Mouse (Mus musculus) neutrophil, adult 5-6 weeks (primary cell): ENCODE results near the gene Lnp1. TPM values are rescaled to one million over a fixed set of nuclear protein-coding genes. Genes with fewer than 3 reads are reported as not detected.
"Not testable (repeated sequence)": the region's sequence is repeated elsewhere in the genome, so short reads cannot be mapped to it uniquely, and the experiment has no call there.

Experiments
- ATAC-seq: fragments of 151-379, 151-347 bp; 2 replicates; pipeline ENCODE4 v1.8.0; 2017; ENCODE audit warnings: mild to moderate bottlenecking, moderate TSS enrichment; ENCODE audit not compliant: insufficient number of reproducible peaks, poor library complexity, low FRiP score, severe bottlenecking; ENCODE audit errors: extremely low read depth
- total RNA-seq: library from RNA; stranded (forward); fragments of 200-1000 nt; gene quantifications from 2 replicates; pipeline ENCODE4 v1.2.3, GENCODE M21; 2017

The Lnp1 gene
- total RNA-seq = not detected in 2 replicates

DNA sequence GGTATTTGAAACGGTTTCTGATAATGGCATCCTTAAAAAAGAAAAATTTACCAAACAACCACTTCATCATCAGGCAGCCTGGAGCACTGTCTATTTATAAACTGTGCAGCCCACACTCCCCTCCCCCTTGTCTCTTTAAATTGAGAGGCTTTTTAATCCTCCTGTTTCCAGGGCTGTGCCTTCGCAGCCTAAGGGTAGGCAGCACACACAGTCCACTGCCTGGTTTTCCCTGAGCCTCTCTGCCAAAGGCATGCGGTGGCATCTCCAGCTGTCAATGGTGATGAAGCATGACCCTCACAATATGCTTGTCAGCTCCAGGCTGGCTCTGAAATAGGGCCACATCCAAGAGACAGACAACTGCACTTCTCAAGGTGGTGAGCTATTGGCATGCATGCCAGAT, at the start of gene Lnp1:
Gene Lnp1 (minus strand): TSS at position 39 of the 400 bp plus-strand sequence.
- no peak for ATAC-seq

GRCm38 (mm10) chr16:56974646-56975045, 46.8 kb upstream of the Lnp1 start:
- ATAC-seq = no peak

DNA sequence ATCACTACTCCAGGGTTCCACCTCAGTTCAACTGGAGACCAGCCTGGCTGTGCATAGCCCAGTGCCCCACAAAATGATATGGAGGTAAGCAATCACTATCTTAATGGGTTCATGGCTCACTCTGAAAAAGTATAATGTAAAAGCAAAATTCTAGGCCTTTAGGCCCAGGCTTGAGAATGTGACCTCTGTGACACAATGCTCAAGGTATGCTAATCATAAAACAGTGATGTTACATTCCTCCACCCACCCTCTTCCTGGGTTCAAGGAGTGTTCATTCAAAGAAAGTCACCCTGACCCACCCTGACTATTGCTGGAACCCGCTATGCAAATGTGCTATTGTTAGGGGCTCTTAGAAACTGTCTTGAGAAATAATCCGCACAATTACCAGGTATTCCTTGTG, 30.4 kb upstream of the Lnp1 start:
- ATAC-seq = not testable (repeated sequence)

DNA sequence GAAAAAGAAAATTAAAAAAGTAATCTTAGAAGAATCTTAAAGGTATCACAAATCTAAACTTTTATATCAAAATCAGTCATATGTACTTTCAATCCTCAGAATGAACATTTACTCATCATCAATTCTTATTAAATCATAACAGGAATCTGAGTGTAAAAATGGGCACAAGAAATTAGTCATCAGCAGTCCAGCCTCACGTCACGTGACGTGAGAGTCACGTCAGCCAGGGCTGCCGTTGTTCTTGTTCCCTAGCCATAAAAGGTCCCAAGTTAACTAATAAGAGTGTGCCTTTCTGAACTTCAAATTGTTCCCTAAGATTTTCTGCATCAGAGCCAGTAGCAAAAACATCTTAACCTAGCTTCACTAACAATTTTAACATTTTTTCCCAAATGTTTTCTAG, 21.2 kb upstream of the Lnp1 start:
- ATAC-seq = no peak

DNA sequence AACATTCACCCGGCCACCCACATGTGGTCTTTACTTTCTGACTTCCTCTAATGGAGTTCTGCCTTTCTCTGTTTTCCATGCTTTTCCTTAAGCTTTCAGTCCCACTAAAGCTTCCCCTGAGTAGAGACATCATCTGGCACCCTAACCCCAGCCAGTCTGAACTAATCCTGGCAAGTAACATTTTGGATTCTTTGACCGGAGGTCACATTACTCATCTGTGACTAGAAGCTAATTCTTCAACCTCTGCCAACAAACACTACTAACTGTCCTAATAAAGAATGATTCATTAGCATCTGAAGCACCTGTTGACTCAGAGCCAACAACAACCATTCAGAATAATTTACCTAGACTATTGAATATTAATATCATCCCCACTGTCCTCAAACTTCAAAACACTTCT, 14.5 kb upstream of the Lnp1 start:
- no peak for ATAC-seq

DNA sequence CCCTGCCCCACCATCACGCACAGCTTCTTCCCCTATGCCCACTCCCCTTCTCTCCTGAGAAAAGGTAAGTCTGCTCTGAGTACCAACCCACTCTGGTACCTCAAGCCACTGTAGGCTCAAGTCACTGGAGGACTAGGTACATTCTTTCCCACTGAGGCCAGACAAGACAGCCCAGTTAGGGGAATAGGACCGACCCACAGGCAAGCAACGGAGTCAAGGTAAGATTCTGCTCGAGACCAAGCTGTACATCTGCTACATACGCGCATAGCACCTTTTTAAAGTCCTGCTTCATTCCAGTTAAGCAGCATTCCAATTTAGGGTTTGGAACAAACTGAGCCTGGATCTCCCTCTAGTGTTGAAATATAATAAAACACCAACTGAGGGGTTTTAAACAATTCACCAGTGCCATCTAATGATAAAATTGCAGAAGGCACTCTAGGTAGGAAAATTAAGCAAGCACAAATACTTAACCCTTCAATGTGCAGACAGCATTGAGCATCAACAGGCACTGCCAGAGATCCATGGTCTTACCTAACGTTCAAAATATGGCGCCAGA, 7.7 kb downstream of the Lnp1 start:
- no peak for ATAC-seq

DNA sequence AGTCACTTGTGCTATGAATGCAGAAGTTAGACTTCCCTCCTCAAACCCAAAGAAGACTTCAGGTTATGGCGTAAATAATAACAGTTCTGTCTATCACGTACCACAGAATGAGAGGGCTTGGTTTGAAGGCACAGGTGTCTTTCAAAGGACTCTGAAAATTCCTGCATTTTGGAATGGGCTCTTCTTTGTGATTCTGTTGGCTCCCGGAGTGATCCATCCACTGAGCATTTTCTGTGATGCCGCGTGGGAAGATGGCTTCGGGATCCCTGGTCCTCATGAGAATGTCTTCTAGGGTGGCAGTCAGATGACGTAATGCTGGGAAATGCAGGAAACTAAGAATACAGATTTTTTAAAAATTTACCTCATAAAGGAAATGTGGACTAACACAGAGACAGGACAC, 10.6 kb downstream of the Lnp1 start:
- no peak for ATAC-seq

GRCm38 (mm10) chr16:56908986-56909385, 18.9 kb downstream of the Lnp1 start:
- no peak for ATAC-seq

- not testable (repeated sequence) for ATAC-seq
Observed at GRCm38 (mm10) chr16:56902206-56902605, 25.7 kb downstream of the Lnp1 start.

- ATAC-seq = no peak
Observed at GRCm38 (mm10) chr16:56891583-56891982, 36.3 kb downstream of the Lnp1 start.

- no peak for ATAC-seq
Observed at GRCm38 (mm10) chr16:56886616-56887116, 41.2 kb downstream of the Lnp1 start.

DNA sequence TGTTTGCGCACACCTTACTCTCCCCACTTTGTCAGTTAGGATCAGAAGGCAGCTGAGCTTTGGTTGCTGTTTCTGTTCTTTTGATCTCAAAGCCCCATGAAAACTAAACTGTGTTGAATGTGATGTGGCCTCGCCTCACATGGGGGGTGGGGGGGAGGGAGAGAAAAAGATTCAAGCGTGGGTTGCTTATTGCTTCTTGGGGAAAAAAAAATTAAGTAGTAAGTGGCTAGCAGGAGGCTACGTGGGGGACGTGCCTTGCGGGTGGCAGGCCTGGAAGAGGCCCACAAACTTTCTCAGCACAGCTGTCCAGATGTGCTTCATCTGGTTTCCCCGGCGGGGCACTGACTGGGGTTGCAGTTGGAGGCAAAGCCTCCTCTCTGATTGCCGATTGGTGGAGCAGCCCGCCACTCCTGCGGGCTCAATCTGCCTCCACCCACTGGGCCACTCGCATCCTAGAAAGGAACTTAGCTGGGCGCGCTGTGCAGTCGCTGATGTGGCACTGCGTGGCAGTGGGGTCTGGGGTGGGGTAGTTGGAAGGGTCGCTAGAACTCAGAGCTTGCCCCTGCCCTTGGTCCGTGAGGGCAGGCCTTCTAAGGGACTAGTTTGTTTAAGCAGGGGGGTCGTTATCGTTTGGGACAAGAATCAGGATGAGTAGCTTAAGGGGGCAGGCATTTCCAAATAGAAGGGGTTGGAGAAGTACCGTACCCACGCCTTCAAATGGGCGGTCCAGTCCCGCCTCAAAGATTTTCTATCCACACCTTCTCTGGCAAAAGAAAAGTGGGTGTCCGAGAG, 41.8 kb downstream of the Lnp1 start, which contains the start of gene Tmem45a:
Gene Tmem45a (minus strand): TSS at position 343 of the 792 bp plus-strand sequence.
- no peak for ATAC-seq

DNA sequence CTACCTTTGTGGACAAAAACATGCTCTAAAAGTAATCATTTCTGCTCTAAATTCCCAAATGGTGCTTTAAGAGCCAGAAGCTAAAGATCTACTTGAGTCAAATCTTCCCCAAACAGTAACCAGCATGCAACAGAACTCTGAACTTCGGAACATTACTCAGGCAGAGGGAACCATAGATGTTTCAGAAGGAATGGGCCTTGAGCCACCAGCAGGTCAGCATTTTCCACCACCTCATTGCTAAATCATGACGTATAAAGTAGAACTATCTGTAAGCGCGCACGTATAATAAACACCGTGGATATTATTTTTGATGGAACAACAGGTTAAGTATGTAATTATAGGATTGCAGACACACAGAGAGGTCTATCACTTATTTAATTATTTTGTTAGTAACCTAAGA, 43.0 kb downstream of the Lnp1 start:
- no peak for ATAC-seq

- no peak for ATAC-seq
Observed at GRCm38 (mm10) chr16:56873410-56873809, 54.5 kb downstream of the Lnp1 start.

- no peak for ATAC-seq
Observed at GRCm38 (mm10) chr16:56870458-56870857, 57.4 kb downstream of the Lnp1 start.

- ATAC-seq = no peak
Observed at GRCm38 (mm10) chr16:56868361-56868760, 59.5 kb downstream of the Lnp1 start.

DNA sequence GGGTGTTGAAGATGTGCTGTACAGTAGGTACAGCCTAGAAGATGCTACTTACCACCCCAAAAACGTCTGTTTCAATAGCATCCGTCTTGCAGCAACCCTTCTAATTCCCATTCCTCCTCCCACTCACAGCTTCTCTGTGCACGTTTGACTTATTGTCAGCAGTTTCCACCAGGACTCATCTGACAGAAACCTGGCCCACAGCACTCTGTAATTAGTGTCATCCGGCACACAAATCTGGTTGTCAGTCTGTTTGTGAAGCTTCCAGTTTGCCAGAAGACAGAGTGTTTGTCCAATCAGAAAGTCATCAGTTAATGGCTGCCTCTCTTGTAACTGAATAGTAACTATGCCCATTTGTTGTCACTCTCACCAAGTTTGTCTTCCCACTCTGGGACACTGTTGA, 60.3 kb downstream of the Lnp1 start:
- ATAC-seq = no peak
